Mouse (Mus musculus) adrenal gland, adult 8-10 months (tissue): ENCODE measurements around the gene Oprm1. TPM values are rescaled to one million over a fixed set of nuclear protein-coding genes. Genes with fewer than 3 reads are reported as not detected.
"Not testable (repeated sequence)": the region's sequence is repeated elsewhere in the genome, so short reads cannot be mapped to it uniquely, and the experiment has no call there.

Source experiments
- DNase-seq: peaks from one replicate; pipeline ENCODE4 v3.0.0; 2022
- total RNA-seq, 4 experiments: library from RNA; stranded (reverse); gene quantifications; 2 replicates each; pipeline ENCODE4 v1.2.4; 2022

Gene Oprm1
- total RNA-seq, 4 experiments from 2014 or later, result 0.49 to 0.67 (median 0.63) TPM

DNA sequence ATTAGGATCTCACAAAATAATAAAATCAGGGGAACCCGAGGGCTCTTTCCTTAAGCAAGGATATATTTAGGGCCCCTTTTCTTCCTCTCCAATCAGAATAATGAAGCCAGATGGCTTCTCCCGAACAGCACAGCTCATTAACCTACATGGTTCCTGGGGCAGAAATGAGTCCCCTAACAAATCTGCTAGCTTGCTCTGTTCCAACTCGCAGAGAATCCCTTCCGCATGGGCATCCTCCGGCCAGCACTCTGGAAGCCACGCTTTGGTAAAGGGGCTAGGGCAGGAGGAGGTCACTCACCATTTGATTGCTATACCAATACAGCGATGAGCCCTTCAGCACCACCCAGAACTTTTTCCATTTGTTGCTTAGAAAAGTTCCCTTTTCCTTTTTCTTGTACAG lies 220.9 kb downstream of the Oprm1 start:
- DNase-seq, result no peak

DNA sequence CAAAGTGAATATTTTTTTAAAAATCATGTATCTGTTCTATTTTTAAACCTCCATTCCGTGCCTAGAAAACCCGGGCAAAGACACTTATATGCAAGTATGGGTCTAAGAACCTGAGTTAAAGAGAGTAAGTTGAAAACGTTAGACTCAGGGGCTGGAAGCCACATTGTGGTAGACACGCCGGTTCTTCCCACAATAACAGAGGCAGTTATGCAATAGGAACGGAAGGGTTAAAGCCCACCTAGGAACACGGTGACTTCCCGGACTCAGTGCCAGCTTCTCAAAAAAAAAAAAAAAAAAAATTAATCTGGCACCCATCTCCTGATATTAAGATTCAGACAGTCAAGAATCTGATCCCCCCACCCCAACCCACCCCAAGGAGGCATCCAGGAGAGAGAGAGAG lies 221.5 kb downstream of the Oprm1 start:
- DNase-seq, result no peak

GRCm38 (mm10) chr10:6980236-6980635 lies 221.9 kb downstream of the Oprm1 start:
- no peak for DNase-seq

GRCm38 (mm10) chr10:6982751-6983151 lies 224.4 kb downstream of the Oprm1 start:
- DNase-seq, result no peak

- DNase-seq, result no peak
Measured at GRCm38 (mm10) chr10:6983431-6983830, 225.1 kb downstream of the Oprm1 start.

DNA sequence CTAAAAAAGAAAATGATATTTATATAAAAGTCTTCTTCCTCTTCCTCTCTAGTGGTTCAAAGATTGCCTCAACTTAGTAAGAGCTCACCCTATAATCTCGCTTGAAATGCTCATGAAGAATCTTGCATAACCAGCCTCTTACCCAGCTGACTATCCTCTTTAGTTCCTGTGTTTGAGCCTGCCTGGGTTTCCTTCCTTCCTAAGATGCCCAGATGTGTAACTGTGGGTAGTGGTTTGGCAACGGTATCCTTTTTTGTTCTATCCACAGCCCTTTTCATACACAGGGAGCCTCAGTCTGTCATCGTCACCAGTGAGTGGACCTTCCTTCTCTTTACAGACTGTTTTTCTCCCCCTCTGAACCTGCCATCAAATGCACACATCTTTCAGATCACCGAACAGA lies 227.9 kb downstream of the Oprm1 start:
- no peak for DNase-seq

GRCm38 (mm10) chr10:6987399-6988098 lies 229.2 kb downstream of the Oprm1 start:
- DNase-seq, result no peak

- no peak for DNase-seq
Measured at GRCm38 (mm10) chr10:6988555-6988954, 230.2 kb downstream of the Oprm1 start.

GRCm38 (mm10) chr10:6996895-6997294 lies 238.6 kb downstream of the Oprm1 start:
- no peak for DNase-seq

- DNase-seq, result no peak
Measured at GRCm38 (mm10) chr10:6998576-6999250, 240.4 kb downstream of the Oprm1 start.

DNA sequence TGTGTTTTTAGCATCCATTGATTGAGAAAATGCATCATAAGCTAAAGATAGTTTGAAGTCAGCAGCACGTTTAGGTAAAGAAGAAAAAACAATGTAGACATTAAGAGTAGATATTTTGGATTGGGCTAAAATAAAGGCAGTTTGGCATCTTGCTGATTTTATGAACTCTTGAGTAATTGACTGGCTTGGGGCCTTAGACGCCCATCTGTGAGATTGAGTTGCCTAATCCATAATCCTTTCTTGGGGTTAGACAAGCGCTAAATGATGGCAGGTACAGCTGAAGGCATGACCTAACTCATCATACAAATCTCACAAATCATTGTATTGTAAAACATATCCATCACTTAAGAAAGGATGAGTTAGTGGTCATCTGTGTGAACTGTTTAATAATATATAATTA lies 241.0 kb downstream of the Oprm1 start:
- DNase-seq, result no peak

DNA sequence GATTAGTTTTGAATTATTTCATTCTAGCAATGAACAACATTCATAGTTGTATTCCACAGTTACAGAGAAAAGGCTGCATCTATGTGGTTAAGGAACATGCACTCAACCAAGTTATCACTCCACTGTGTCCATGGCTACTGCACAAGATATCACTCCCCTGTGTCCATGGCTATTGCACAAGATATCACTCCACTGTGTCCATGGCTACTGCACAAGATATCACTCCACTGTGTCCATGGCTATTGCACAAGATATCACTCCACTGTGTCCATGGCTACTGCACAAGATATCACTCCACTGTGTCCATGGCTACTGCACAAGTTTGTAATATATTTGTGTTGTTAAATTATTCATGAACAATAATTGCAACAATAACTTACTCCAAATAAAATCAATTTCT lies 245.6 kb downstream of the Oprm1 start:
- DNase-seq, result not testable (repeated sequence)

GRCm38 (mm10) chr10:7004980-7005538 lies 246.8 kb downstream of the Oprm1 start:
- no peak for DNase-seq

DNA sequence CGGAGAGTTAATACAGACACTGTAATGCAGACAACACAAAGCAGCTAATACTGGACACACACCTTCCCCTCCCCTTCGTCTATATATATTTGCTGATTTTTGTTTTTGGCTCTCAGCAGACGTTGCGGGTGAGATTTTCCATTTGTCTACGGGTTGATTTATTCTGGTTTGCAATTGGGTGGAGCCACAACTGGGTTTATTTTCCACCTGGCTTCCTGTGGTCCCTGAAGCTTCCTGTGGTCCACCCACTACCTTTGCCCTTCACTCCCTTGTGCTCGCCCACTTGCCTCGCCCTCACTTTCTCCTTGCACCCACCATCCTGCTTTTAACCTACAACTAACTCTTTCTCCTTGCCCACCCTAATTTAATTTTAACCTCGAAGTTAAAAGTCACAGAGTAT lies 252.2 kb downstream of the Oprm1 start:
- no peak for DNase-seq

GRCm38 (mm10) chr10:7015199-7015598 lies 256.9 kb downstream of the Oprm1 start:
- no peak for DNase-seq

DNA sequence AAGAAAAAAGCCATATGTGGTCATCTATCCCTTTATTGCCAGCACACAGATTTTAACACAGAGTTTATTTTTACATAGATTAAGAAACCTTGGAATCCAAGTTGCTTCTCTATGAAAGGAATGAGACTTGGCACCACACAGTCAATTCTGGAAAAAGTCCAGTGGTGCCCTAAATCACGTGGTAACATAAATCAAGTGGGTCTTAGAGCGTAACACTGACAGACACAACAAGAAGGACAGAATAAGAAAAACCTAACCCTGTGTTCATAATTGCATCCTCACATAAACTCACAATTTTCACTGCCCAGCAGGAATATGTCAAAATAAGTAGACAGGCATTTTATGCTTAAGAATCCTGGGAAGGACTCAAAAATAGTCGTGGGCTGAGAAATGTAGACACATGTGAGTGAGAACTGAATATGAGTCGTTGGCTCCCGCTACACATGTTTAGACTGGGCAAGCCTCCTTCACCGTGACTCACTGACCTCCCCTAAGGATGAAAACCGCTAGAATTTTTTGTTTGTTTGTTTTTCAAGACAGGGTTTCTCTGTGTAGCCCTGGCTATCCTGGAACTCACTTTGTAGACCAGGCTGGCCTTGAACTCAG lies 261.6 kb downstream of the Oprm1 start:
- no peak for DNase-seq

GRCm38 (mm10) chr10:7020551-7020950 lies 262.2 kb downstream of the Oprm1 start:
- DNase-seq, result no peak

DNA sequence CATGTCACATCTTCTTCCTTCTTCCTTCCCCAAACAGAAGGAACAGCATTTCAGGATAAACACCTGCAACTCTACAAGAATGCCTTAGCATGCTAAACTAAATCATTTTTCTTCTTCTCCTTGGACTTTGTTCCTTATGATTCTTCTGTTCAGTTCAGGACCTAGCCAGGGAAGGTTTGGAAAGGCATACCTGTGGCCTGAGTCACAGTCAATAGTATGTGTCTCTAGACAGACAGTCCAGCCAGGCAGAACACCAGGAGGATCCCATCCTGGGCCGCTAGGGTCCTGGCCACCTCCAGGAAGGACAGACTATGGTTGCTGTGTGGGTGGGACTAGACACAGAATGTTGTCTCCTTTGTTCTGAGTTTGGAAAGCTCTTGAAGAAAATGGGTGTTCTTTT lies 266.7 kb downstream of the Oprm1 start:
- DNase-seq, result no peak

DNA sequence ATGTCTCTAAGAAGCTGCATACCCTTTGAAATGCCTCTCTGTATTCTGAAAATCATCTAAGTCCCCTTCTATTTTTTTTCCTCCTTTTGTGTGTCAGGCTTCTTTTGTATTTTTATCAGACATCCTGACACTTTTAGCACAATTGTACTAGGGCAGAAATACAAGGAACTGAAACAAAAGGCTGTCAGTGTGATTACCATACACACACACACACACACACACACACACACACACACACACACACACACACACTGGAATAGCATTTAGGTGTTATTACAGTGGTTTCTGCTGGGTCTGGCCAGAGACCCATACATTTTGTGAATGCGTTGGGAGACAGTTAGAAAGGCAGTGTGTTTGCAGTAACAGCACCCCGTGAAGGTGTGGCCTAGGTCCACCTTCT lies 275.2 kb downstream of the Oprm1 start:
- DNase-seq, result no peak

DNA sequence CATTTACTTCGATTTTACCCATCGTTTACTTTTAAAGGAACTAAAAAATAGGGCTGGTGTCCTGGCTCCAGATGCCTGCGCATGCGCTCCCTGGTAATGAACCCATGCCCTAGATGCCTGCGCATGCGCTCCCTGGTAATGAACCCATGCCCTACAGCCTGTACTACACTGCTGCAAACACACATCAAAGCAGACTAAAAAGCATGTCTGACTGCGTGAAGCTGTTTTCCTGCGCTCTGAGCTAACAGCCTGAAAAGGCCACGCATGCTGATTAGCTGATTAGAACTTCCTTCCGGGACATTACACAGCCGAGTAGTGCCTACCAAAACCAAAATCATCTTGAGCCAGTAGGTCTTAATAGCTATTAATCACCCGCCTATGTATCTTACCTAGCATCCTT lies 277.2 kb downstream of the Oprm1 start:
- no peak for DNase-seq

GRCm38 (mm10) chr10:7037194-7037593 lies 278.9 kb downstream of the Oprm1 start:
- no peak for DNase-seq

DNA sequence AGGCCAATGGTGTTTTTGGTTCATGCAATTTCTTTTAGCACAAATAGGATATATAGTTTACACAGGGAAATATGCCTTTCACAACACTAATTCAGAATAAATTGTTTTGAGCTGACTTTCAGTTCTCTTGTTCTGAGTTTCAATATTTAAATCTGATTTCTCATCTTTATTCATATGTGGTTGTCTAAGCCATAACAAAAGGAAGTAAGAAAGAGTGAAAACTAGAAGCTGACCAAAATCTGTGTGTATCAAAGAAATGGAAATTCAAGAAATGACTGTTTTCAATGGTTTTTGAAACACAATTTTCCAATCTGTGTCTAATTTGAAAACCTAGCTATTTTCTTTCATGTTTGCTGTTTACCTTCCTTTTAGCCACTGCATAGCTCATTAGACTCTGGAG lies 282.7 kb downstream of the Oprm1 start:
- no peak for DNase-seq

DNA sequence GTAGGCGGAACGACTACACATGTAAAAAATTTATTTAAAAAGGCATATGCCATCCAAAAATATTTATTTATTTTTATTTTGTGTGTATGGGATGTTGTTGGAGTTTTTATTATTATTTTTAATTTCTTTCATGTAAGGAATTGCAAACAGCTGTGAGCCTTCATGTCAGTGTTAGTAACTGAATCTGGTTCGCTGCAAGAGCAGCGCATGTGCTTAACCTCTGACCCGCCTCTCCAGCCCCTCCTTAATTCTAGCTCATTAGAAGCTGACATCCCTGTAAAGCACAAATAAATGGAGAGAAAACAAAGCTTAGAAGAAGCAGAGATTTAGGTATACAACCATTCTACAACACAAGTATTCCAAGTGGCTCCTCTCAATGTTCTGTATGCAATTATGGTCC lies 285.6 kb downstream of the Oprm1 start:
- DNase-seq, result no peak
